Mouse (Mus musculus): Measurements from ENCODE around the gene Obscn. TPM values are rescaled to one million over a fixed set of nuclear protein-coding genes. Genes with fewer than 3 reads are reported as not detected.
A peak's percentile ranks its signal among the peaks of the same experiment; 100 is the strongest.

The Obscn gene
- total and polyA plus RNA-seq, 2 experiments from 2014 or later: 0.38 to 2.1 TPM

DNA sequence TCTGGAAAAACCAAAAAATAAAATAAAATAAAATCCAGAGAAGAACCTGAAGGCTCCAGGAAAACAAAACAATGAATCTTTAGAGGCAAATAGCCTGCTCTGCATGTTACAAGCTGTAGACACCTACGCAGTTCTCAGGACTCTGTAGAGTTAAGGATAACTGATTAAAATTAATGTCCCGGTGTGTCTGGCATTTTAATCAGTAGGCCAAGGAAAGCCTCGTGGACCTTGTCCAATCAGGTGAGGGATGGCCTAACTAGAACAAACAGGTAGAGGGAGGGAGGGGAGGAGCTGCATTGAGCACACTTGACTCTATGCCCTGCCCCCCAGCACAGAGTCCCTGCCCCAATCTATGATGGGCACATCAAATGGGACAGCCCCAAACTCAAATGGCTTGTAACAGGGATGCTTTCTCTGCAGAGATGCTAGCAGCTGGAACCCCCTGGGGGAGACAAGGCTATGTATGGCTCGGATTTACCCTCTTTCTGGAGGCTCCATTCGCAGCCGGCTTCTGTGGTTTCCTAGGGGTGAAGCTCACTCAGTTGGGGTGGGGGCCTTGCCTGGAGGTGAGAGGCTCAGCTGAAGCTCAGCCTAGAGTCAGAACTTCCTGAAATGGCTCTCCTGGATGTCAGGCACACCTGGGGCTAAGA is 38.1 kb upstream of the Obscn start:
- 43% methylated on average over 6 of the region's 6 CpGs for WGBS
- no peak overlapping the region for H3K27ac ChIP-seq (ENCODE audit: low read depth, low read length)
- H3K4me3 ChIP-seq (ENCODE audit: low read depth, low read length): no peak overlapping the region
- H3K4me2 ChIP-seq (ENCODE audit: low read depth, low read length, poor library complexity, severe bottlenecking): no peak overlapping the region
- DNase-seq (ENCODE audit: low spot score): no peak
- H3K36me3 ChIP-seq (ENCODE audit: insufficient read depth, low read length): no peaks in the 10 kb centered on the region
- no peak for ATAC-seq (ENCODE audit: low FRiP score)
- no peak overlapping the region for H3K9ac ChIP-seq (replicated peaks; ENCODE audit: low read length, poor library complexity, severe bottlenecking)
- H3K4me1 ChIP-seq (ENCODE audit: insufficient read depth, low read length): no peaks in the 10 kb centered on the region
- H3K27me3 ChIP-seq (ENCODE audit: insufficient read depth, low read length): peaks cover 44% of the 10 kb centered on the region
- no peak for TF ChIP-seq CTCF (IDR thresholded peaks at IDR 0.05)
- no peaks in the 10 kb centered on the region for H3K9me3 ChIP-seq (ENCODE audit: low read length)

DNA sequence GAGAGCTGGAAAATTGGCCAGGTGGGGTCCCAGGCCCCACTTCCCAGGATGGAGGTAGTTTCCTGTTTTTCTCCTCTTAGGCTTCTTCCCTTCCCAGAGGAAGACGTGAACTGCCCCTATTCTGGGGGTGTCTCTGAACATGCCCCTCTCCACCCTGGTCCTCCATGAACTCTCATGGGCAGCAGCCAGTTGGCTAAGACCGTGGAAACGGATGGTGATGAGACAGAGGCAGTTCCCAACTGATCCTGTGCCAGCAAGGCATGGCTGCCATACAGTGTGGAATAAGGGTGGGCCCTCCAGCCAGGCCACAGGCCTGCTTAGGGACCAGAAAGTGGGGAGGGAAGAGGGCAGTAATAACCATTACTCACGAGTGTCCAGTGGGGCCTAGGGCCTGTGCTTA is 34.3 kb upstream of the Obscn start:
- ATAC-seq (ENCODE audit: low FRiP score) (no peak), DNase-seq (ENCODE audit: low spot score) (no peak)
- H3K4me2 ChIP-seq (ENCODE audit: low read depth, low read length, poor library complexity, severe bottlenecking): no peak overlapping the region
- peaks cover 13% of the 10 kb centered on the region for H3K27me3 ChIP-seq (ENCODE audit: insufficient read depth, low read length)
- H3K4me3 ChIP-seq (ENCODE audit: low read depth, low read length): no peak overlapping the region
- 74% methylated on average over 4 of the region's 4 CpGs for WGBS
- no peaks in the 10 kb centered on the region for H3K36me3 ChIP-seq (ENCODE audit: insufficient read depth, low read length)
- no peaks in the 10 kb centered on the region for H3K4me1 ChIP-seq (ENCODE audit: insufficient read depth, low read length)
- H3K9ac ChIP-seq (replicated peaks; ENCODE audit: low read length, poor library complexity, severe bottlenecking): no peak overlapping the region
- no peaks in the 10 kb centered on the region for H3K9me3 ChIP-seq (ENCODE audit: low read length)
- H3K27ac ChIP-seq (ENCODE audit: low read depth, low read length): no peak overlapping the region
- no peak for TF ChIP-seq CTCF (IDR thresholded peaks at IDR 0.05)

DNA sequence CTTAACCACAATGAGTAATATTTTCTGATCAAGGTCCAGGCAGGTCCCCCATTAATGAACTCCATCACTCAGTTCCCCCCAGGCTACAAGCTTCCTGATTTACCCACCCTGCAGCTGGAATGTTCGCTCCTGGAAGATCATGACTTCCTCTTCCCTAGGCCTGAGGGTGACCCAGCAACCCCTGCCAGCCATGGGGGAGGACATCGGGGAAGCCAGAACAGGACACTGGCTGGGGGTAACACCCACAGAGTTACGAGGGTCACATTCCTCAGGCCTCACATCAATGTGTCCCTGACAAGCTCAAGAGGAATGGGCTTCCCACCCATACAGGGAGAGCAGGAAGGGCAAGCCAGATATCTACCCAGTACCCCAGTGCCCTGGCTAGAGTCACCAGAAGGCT is 33.6 kb upstream of the Obscn start:
- DNase-seq (ENCODE audit: low spot score) (no peak), ATAC-seq (ENCODE audit: low FRiP score) (no peak)
- Histone ChIP-seq H3K27ac (ENCODE audit: low read depth, low read length) (no peak overlapping the region), H3K4me1 (ENCODE audit: insufficient read depth, low read length) (no peaks in the 10 kb centered on the region), H3K27me3 (ENCODE audit: insufficient read depth, low read length) (peaks cover 6% of the 10 kb centered on the region; the same call in 1 of the 2 replicates), H3K9me3 (ENCODE audit: low read length) (no peaks in the 10 kb centered on the region), H3K4me3 (ENCODE audit: low read depth, low read length) (no peak overlapping the region), H3K36me3 (ENCODE audit: insufficient read depth, low read length) (no peaks in the 10 kb centered on the region), H3K4me2 (ENCODE audit: low read depth, low read length, poor library complexity, severe bottlenecking) (no peak overlapping the region), H3K9ac (replicated peaks; ENCODE audit: low read length, poor library complexity, severe bottlenecking) (no peak overlapping the region)
- no peak for TF ChIP-seq CTCF (IDR thresholded peaks at IDR 0.05)
- WGBS: 73% methylated on average over 3 of the region's 3 CpGs

DNA sequence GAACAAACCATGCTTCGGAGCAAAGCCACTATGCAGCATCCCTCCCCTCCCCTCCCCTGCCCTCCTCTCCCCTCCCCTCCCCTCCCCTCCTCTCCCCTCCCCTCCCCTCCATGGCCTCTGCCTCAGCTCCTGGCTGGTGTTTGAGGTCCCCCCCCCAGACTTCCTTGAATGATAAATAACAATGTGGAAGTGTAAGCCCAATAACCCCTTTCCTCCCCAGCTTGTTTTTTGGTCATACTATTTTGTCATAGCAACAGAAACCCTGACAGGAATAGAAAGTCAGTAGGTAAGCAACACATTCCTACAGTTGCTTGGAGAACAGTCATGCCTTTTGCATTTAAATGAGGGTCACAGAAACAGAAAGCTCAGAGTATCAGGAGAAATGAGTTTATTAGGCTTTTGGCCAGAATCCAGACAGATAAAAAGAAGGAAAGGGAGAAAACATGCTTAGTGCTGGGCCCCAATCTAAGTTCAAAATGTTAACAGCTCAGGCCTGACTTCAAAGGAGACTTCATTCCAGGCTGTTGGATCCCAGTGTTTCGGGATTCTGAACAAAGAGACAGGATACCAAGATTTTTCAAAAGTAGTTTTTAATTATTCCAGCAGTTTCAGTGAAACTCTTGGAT is 29.5 kb upstream of the Obscn start:
- DNase-seq (ENCODE audit: low spot score) (peak; percentile 51), ATAC-seq (ENCODE audit: low FRiP score) (no peak)
- H3K4me3 ChIP-seq (ENCODE audit: low read depth, low read length): no peak overlapping the region
- H3K27me3 ChIP-seq (ENCODE audit: insufficient read depth, low read length): no peaks in the 10 kb centered on the region
- peaks cover 7% of the 10 kb centered on the region for H3K4me1 ChIP-seq (ENCODE audit: insufficient read depth, low read length)
- H3K4me2 ChIP-seq (ENCODE audit: low read depth, low read length, poor library complexity, severe bottlenecking): no peak overlapping the region
- H3K36me3 ChIP-seq (ENCODE audit: insufficient read depth, low read length): peaks cover 3% of the 10 kb centered on the region; the same call in 1 of the 2 replicates
- TF ChIP-seq CTCF (IDR thresholded peaks at IDR 0.05): no peak
- WGBS: 26% methylated on average over 2 of the region's 2 CpGs
- H3K9ac ChIP-seq (replicated peaks; ENCODE audit: low read length, poor library complexity, severe bottlenecking): no peak overlapping the region
- H3K27ac ChIP-seq (ENCODE audit: low read depth, low read length): no peak overlapping the region
- no peaks in the 10 kb centered on the region for H3K9me3 ChIP-seq (ENCODE audit: low read length)

DNA sequence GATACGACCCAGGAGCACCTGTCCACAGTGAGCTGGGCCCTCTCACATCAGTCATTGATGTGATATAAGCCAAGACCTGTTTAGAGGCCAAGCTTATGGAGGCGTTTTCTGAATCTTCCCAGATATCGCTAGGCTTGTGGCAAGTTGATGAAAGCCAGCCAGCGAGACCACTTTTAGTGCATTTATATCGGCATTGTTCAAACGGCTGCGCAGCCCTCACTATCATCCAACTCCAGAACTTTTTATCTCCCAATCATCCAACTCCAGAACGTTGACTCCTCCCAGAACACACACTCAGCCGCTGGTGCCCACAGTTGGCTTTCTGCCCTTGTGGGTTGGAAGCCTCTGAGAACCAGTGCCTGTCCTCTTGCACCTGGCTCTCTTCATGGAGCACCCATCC is 28.2 kb upstream of the Obscn start:
- H3K4me3 ChIP-seq (ENCODE audit: low read depth, low read length): no peak overlapping the region
- H3K9me3 ChIP-seq (ENCODE audit: low read length): no peaks in the 10 kb centered on the region
- H3K9ac ChIP-seq (replicated peaks; ENCODE audit: low read length, poor library complexity, severe bottlenecking): no peak overlapping the region
- no peak for DNase-seq (ENCODE audit: low spot score)
- no peaks in the 10 kb centered on the region for H3K27me3 ChIP-seq (ENCODE audit: insufficient read depth, low read length)
- H3K36me3 ChIP-seq (ENCODE audit: insufficient read depth, low read length): peaks cover 6% of the 10 kb centered on the region
- H3K27ac ChIP-seq (ENCODE audit: low read depth, low read length): no peak overlapping the region
- no peak for TF ChIP-seq CTCF (IDR thresholded peaks at IDR 0.05)
- peak overlapping the region; percentile 65; the same call in 1 of the 2 replicates for H3K4me2 ChIP-seq (ENCODE audit: low read depth, low read length, poor library complexity, severe bottlenecking)
- ATAC-seq (ENCODE audit: low FRiP score): no peak
- H3K4me1 ChIP-seq (ENCODE audit: insufficient read depth, low read length): peaks cover 7% of the 10 kb centered on the region
- WGBS: 90% methylated on average over 9 of the region's 9 CpGs

All from midbrain, postnatal 0 days (tissue).